Mouse (Mus musculus) lung, postnatal 14 days (tissue): Measurements from ENCODE around the gene Duox1.

Experiments
- DNase-seq: peaks from one replicate; pipeline ENCODE4 v3.0.0; 2021

Duox1 gene

DNA sequence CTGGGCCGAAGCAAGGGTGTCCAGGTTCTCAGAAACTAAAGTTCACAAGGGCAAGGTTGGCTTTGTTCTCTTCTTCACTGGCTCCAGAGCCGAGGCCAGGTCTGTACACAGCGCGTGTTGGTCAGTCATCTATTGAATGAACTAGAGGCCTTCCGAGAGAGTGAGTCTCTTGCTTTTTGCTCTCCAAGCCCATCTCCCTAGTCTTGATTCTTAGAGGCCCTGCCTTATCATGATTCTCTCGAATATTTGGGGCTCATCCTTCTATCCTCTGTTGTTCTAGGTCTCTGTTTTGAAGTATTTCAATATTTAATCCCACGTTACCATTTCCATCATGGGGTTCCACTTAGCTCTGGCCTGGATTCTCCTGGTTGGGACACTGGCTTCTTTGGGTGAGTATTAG is at the start of gene Duox1:
TSS of gene Duox1 (plus strand) at position 301 of the 400 bp plus-strand sequence.
- DNase-seq = no peak

DNA sequence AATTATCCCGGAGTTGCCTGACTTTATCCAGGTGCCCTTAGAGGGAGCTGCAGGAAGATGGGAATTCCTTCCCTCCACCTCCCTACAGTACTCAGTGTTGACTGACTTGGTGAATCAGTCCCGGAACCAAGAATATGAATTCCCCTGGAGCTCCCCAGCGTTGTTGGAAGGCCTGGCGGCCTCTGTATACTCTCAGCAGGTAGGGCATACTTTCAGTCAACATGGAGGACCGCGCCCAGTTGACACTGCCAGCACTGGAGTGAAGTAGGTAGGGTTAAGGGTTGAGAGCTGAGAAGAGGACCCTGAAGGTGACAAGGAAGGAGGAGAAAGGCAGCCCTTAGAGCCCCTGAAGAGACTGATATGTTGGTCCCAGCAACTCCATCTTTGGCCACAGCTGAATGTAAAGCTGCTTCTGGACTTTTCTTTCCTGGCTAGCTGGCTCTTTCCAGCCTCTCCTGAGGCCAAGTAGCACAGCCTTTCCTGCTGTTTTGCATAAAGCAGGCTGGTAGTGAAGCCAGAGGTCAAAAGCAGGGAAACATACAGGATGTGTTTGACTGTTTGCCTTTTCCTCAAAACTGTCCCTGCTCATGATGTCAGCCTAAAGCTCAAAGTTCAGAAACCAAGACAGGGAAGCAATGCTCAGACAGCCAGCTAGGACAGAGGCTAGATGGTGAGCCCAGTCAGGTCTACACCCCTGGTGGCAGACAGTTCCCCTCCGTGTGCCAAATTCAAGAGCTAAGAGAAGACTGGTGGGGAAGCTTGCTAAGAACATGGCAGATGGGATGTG is 48.9 kb upstream of the Duox1 start:
- DNase-seq = no peak

DNA sequence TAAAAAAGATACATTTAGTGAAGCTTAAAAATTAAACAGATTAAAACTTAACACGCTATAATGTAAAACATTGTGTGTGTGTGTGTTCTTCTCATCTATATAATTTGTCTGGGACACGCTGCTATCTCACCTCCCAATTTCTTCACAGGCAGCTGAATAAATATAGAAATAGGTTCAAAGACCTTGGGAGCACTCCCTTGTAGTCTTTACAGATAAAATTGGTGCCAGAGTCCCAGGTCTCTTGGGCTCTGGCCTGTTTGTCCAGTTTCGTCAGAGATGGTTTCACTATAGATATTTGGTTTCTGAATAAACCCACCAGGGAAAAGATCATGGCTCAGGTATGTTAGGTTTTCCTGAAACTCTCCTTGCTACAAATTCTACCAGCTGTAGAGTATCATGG is 36.7 kb upstream of the Duox1 start:
- DNase-seq = no peak

DNA sequence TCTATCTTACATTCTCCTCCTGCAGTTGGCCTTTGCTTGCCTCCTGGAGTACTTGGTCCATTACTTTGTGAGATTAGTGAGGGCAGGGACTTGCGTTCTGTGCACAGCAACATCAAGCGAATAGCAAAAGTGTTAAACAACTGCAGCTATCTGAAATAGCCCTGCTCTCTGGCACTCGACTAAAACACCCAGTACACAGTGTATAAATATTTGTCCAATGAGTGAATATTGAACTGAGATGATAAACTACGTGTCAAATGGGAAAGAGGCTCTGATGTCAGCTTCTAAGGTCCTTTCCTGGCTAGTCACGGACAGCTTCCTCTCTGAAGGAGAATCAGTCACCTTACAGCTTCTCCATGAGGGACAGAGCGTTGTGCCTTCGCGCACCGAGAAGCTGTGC is 31.4 kb upstream of the Duox1 start:
- DNase-seq = no peak

DNA sequence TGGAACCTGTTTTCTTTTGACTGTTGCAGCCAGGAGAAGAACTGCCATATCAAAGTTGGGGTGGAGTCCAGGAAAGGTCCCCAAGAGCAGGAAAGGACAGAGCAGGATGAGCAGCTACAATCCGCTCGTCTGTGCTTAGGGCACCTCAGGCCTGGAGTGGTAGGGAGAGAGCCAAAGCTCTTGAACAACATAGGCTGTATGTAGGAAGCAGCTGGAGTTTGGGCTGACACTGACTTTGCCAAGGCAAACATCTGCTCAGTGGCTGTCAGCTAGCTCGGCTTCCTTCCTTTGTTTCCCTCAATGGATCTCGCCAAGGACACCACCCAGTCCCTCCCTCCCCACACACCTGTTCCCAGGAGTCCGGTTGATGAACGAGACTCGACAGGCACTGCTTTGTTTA is 29.3 kb upstream of the Duox1 start:
- DNase-seq = no peak

DNA sequence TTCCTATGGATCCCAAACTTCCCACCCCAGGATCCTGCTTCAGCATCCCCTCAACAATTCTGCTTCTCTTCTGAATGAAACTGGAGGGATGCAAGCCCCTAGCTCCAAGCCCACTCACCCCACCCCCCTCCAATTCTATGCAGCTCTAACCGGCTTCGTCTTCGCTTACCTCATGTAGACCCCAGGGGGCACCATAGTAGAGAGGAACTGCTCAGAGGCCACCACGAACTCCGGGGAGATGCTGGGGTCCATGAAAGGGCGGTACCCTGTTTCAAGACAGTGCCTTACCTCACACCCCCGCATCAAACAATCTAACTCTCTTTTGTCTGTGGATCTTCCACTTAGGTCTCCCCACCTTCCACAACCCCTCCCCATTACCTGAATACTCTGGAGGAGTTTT is 20.6 kb upstream of the Duox1 start:
- DNase-seq = no peak

DNA sequence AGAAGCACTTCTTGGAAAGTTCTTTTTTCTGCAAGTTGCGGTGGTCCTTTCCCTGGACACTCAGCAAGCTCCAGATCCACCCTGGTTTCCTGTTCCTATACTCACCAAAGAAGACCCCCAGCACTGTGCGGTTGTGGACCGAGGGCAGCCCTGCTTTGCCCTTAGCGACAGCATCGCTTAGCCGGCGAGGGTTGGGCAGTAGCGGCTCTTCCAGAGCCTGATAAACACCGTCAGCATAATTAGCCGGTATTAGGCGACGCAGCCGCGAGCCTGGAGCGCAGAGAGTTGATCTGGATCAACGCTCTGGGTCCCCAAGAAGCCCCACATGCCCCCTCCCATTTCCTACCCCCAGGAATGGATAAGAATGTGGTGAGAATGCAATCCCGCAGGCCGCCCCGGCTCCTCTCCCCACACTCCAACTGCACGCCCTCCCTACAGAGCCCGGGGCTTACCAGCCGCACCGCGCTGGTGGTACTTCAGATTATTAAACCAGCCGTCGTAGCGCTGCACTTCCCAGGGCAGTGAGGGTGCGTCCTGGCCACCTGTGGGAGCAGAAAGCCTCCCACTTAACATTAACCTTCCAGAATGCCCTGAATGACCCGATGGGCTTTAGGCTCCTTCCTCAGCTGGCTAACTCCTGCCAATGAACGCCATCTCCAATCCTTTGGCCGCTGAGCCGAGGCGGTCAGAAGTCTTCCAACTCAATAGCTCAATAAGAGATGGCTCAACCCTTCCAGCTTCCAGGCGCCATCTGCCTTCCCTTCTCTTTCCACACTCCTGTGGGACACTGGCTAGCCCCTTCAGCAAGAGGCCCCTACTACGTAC is 18.0 kb upstream of the Duox1 start:
- no peak for DNase-seq

DNA sequence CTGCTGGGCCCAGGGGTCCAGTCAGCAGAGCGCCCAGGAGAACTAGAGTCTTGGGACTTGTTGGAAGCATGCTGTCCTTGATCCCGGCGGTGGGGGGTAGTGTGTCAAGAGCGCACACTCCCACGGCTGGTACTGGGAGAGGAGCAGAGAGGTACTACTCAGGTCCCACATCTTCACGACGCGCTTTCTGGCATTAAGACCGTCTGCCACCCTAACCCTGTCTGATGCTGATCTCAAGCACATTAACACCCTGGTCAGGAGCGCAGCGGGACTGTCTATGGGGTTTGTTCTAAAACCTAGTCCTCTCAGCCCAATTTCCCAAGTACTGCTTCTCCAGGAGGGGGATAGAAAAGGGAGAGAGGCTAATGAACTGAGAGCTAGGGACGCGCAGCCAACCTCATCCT is 17.4 kb upstream of the Duox1 start, which contains the start of gene Duox2:
TSS of gene Duox2 (minus strand) at position 354 of the 404 bp plus-strand sequence.
- DNase-seq = no peak

DNA sequence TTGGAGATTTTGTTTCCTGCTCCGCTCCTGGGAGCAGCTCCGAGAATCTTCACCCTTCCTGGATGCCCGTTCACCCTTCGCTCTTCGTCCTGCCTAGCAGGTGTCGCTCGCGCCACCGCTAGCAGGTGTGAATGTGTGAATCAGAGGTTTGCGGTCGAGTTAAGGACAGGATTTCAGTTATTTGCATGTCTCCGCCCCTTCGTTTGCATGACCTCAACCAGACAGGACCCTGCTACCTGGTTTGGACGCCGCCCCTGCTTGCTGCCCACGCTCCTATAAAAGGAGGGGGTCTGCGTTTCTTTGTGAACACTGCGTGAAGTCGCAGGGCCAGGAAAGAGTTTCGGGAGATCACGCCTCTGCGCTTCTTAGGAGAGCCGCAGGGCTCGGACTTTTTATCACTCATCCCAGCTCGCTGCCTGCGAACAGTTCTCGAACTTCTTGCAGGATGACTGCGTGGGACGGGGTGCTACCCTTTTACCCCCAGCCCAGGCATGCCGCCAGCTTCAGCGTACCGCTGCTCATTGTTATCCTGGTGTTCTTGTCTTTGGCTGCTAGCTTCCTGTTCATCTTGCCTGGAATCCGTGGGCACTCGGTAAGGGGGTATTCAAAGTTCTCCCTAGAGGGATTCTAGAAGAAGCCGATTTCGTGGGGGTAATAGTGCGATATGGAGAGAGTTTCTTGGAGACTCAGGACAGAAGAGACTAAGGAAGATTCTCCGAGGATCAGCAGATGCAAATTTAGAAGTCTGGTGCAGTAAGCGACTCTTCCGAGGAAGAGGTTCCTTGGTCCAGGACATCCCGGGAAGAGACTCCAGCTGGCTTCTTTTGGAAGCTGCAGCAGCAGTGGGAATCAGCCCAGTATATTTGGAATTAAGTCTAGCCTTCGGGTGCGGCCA is 16.6 kb upstream of the Duox1 start, which contains the start of gene Duoxa2:
TSS of gene Duoxa2 (plus strand) at position 305 of the 895 bp plus-strand sequence.
- peak; percentile 14 for DNase-seq

DNA sequence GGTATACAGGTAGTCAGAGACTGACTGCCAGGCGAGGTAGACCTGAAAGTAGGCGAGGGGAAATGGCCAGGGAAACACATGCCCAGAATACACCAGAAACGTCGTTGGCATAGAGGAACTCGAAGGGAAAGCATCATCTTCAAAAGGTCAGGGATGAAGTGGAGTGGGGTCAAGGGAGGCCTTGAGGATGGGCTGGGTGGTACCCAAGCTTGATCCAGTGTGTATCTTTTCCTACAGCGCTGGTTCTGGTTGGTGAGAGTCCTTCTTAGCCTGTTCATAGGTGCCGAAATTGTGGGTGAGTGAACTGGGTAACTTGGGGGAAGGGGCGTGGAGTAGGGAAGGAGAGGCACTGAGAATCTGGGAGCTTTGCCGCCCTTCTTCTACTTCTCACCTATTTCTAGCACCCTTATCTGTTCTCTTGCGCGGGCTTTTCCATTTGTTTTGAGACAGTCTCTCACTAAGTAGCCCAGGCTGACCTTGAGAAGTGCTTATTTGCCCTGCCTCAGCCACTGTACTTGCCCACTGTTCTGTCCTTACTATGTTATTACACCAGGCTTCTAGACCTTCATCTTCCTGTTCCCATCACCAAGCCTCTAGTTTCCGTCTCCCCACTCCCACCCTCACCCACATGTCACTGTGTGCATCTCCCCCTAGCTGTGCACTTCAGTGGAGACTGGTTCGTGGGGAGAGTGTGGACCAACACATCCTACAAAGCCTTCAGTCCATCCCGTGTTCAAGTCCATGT is 15.4 kb upstream of the Duox1 start:
- no peak for DNase-seq

DNA sequence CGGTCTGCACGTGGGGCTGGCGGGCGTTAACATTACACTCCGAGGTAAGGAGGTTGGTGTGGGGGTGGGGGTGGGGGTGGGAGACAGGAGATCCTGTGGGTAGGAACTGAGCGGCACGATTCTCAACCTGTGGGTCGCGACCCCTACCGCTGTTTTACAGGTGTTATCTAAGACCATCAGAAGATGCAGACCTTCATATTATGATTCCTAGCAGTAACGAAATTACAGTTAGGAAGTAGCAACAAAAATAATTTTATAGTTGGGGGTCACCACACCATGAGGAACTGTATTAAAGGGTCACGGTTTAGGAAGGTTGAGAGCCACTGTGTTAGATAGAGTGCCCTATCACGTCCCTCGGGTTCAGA is 14.8 kb upstream of the Duox1 start:
- DNase-seq = no peak

DNA sequence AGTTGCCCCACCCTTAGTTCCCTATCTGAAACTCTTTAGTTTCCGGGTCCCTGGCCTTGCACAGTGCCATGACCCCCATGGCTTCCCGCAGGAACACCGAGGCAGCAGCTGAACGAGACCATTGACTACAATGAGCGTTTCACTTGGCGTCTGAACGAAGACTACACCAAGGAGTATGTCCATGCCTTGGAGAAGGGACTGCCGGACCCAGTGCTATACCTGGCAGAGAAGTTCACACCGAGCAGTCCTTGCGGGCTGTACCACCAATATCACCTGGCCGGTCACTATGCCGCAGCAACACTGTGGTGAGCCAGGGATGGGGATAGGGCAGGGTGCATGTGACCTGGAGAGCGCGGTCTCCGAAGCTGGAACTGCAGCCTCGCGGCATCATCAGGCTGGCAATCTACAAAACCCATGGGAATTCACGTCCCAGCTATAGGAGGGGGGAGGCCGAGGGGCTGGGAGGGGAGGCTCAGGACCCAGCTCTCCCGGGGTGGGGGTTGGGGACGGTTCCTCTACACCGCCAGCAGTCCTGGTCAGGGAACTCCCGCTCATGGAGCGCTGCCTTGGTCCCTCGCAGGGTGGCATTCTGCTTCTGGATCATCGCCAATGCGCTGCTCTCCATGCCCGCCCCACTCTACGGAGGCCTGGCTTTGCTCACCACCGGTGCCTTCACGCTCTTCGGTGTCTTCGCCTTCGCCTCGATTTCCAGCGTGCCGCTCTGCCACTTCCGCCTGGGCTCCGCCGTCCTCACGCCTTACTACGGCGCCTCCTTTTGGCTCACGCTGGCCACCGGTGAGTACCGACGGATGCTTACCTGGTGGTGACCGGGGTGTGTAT is 14.2 kb upstream of the Duox1 start:
- peak; percentile 6 for DNase-seq

DNA sequence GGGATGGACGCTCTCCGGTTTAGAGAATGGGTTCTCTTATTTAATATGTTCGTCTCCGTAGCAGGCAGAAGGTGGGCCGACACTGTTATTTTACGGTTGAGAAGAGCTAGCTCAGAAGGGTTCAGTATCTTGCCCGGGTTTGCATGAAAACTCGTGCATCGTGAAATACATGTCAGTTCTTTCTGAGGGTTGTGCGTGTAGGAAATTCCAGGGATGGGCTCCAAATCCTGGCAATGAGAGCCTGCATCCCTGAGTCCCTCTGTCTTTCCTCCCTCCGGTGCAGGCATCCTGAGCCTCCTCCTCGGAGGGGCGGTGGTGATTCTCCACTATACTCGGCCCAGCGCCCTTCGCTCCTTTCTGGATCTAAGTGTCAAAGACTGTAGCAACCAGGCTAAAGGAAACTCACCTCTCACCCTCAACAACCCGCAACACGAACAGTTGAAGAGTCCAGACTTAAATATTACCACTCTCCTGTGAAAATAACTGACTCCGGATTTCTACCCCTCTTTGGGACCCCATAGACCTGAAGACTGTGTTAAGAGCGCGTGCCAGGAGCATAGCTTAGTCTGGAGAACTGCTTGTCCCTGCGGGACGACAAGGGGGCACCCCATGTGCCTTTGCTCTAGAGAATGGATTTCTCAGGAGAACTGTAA is 13.4 kb upstream of the Duox1 start:
- no peak for DNase-seq

DNA sequence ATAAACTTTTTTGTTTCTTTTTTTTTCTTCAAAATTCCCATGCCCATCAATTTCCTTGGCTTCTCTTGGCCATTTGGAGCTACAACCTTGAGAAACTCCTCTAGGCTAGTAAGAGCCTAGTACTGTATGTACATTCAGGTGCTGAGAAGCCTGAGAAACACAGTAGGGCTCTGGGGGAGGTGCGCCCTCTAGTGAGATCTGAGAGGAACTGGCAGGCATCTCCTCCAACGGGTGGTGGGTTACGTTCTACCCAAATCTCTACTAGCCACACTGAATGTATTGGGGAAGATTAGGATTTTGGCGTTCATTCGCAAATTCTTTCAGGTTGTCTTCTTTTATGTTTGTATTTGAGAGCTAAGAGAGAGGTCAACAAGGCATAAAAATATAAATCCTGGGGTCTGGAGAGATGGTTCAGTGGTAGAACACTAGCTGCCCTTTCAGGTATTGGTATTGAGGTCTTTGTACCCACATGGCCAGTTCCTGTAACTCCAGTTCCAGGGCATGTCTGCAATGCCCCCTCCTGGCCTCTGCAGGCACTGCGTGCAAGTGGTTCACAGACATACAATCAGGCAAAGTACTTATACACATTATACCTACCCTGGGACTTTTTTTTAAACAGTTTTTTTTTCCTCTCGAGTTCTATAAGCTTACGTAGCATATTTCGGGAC is 12.8 kb upstream of the Duox1 start:
- peak; percentile 74 for DNase-seq

DNA sequence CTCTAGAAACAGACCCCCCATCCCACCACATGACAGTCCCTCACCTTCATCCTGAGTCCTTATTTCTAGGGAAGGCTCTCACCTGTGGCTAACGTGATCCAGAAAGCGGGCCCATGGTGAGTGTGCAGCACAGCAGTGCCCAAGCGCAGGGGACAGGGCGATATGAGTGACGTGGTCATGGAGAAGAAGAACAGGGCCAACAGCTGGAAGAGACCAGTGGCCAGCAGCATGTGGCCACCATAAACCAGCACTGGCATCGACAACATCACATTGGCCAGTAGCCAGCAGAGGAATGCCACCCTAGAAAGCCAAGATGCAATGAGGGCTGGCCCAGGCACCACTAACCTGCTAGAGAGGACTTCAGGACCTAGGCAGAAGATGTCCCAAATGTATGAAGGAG is 10.9 kb upstream of the Duox1 start:
- no peak for DNase-seq

DNA sequence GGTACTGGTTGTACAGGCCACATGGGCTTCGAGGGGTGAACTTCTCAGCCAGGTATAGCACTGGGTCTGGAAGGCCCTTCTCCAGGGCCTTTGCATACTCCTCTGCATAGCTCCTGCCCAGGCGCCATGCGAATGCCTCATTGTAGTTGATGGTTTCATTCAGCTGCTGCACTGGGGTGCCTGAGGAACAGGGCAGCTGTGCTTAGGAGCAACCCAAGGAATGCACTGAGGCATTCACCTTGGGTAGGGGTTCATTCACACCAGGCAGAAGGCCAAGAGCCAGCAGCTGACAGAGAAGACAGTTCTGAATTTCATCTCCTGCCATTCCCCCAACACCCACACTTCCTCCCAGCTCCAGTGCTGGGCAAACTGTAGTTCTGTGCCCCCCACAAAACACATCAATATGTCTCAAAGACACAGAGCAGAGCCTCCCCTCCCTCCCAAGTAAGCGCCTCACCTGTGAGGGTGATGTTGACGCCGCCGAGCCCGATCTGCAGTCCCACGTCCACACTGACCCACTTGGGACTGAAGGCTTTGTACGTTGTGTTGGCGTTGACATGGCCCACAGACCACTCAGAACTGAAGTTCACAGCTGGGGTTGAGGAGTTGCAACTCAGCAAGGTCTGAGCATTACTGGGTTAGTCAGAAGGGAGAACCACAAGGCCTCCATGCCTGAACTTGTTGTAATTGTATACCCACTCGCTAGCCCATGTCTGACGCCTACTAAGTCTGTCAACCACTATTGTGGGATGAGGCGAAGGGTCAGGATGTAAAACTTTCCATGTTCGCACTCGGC is 10.2 kb upstream of the Duox1 start:
- no peak for DNase-seq

DNA sequence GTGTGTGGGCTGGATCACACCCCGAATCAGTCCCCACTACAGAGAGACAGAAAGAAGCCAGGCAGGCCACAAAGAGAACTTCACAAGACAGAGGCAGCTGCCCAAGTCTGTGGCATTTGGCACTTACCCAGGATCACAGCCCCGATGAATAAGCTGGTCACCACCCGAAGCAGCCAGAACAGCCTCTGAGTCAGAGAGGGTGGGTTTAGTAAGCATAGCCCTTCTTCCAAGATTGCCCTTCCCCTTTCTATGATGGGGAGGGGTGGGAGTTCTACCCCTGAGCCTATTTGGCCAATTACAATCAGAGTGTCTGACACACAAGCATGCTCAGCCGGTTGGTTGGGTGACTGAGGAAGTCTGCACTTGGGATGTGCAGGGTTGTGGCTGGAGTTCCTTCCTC is 9.3 kb upstream of the Duox1 start:
- no peak for DNase-seq

DNA sequence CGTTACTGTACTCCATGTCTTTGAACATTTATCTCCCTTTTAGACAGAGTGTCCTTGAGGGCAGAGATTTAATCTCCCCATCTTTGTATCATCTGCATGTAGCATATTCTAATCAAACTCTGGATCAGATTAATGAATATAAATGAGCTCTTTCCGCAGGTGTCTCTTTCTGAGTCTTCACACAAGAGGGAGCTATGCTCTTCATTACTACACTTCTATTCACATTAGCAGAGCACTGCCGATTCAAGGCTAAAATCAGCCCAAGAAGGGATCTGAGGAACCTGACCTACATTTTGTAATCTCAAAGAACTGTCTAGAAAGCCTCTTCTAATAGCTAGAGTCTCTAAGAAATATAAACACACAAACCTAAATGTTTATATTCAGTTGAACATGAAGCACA is 5.8 kb upstream of the Duox1 start:
- no peak for DNase-seq

DNA sequence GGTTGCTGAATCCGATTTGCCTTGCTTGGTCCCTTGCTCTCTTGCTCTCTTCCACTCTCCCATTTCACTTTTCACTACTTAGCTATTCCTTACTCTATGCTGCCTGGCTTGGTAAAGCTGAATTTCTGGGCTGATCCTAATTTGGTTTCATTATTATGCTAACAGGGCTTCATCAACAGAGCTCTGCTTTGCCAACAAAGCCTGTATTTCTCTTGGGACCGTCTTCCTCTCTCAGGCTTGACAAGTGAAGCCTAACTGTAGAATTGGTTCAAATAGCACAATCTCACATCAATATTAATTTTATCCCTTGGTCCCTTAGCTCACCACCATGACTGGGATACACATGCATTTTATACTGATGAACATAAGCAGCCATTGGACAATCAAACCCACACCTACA is 3.9 kb upstream of the Duox1 start:
- no peak for DNase-seq
